Mouse (Mus musculus) embryonic facial prominence, embryonic 10.5 days (tissue): Measurements from ENCODE around the gene Ifnz. TPM values are rescaled to one million over a fixed set of nuclear protein-coding genes. Genes with fewer than 3 reads are reported as not detected.
"Not testable (repeated sequence)": the region's sequence is repeated elsewhere in the genome, so short reads cannot be mapped to it uniquely, and the experiment has no call there.

Experiments
- DNase-seq: peaks from one replicate; pipeline ENCODE4 v3.0.0-alpha.2; 2017; ENCODE audit warnings: low spot score
- H3K27ac ChIP-seq: fragments of 300-500 bp; sonication (generic); replicated peaks from 2 replicates; pipeline ENCODE4 v1.5.1; 2016; ENCODE audit warnings: mild to moderate bottlenecking
- H3K27me3 ChIP-seq: fragments of 300-500 bp; sonication (generic); replicated peaks from 2 replicates; pipeline ENCODE4 v1.6.1; 2016; ENCODE audit warnings: low read depth, mild to moderate bottlenecking; ENCODE audit not compliant: poor library complexity, severe bottlenecking
- H3K36me3 ChIP-seq: fragments of 300-500 bp; sonication (generic); replicated peaks from 2 replicates; pipeline ENCODE4 v1.6.1; 2016; ENCODE audit warnings: mild to moderate bottlenecking, moderate library complexity
- H3K4me1 ChIP-seq: fragments of 300-500 bp; sonication (generic); 2 replicates; pipeline ENCODE4 v1.6.1; 2016
- H3K4me3 ChIP-seq: fragments of 300-500 bp; sonication (generic); 2 replicates; pipeline ENCODE4 v1.5.1; 2016; ENCODE audit warnings: mild to moderate bottlenecking, moderate library complexity
- H3K9me3 ChIP-seq: fragments of 300-500 bp; sonication (generic); 2 replicates; pipeline ENCODE4 v1.6.1; 2016; ENCODE audit warnings: mild to moderate bottlenecking
- WGBS: fragments of 180-500 bp; shearing (Covaris S2); methylation state at CpG from one replicate; pipeline ENCODE4 v1.1.7; 2016; 5-methylcytosine and 5-hydroxymethylcytosine counted together
- polyA plus RNA-seq: library from polyadenylated mRNA; unstranded; fragments of >200 nt; fragmentation: Nextera tagmentation; extraction: Ambion mirVana; gene quantifications from 2 replicates; pipeline ENCODE4 v1.2.1, GENCODE M21; 2016

Ifnz gene
- polyA plus RNA-seq, 1 experiment from 2014 or later, result 0.14 TPM

- H3K9me3 ChIP-seq, result not testable (repeated sequence)
- under 1% methylated on average over 24 of the region's 28 CpGs for WGBS
- peak overlapping the region; percentile 50 for H3K4me3 ChIP-seq
Observed at GRCm38 (mm10) chr4:88760431-88760830, 21.5 kb upstream of the Ifnz start.

GRCm38 (mm10) chr4:88761776-88762175 lies 20.2 kb upstream of the Ifnz start:
- H3K27ac ChIP-seq, DNase-seq, H3K4me1 ChIP-seq, H3K9me3 ChIP-seq, H3K27me3 ChIP-seq, H3K36me3 ChIP-seq, H3K4me3 ChIP-seq: not testable (repeated sequence)
- WGBS, result 67% methylated on average over 6 of the region's 8 CpGs

More at GRCm38 (mm10) chr4:88760431-88760830, 21.5 kb upstream of the Ifnz start:
- peak; percentile 84 for DNase-seq
- H3K4me1 ChIP-seq, H3K36me3 ChIP-seq, H3K27me3 ChIP-seq: not testable (repeated sequence)
- peak overlapping the region; percentile 67 for H3K27ac ChIP-seq

GRCm38 (mm10) chr4:88762341-88762740 lies 19.6 kb upstream of the Ifnz start:
- not testable (repeated sequence) for H3K4me3 ChIP-seq
- 52% methylated on average over 9 of the region's 9 CpGs for WGBS

GRCm38 (mm10) chr4:88763384-88764018 lies 18.4 kb upstream of the Ifnz start:
- DNase-seq, result peak; percentile 81
- H3K27ac ChIP-seq, H3K9me3 ChIP-seq, H3K36me3 ChIP-seq, H3K4me1 ChIP-seq, H3K27me3 ChIP-seq: not testable (repeated sequence)
- 3% methylated on average over 42 of the region's 42 CpGs for WGBS
- H3K4me3 ChIP-seq, result peak overlapping the region; percentile 50

More at GRCm38 (mm10) chr4:88762341-88762740, 19.6 kb upstream of the Ifnz start:
- not testable (repeated sequence) for H3K27ac ChIP-seq, H3K36me3 ChIP-seq, H3K27me3 ChIP-seq, H3K9me3 ChIP-seq, DNase-seq, H3K4me1 ChIP-seq

- H3K27ac ChIP-seq, H3K4me3 ChIP-seq, H3K4me1 ChIP-seq, DNase-seq, H3K27me3 ChIP-seq, H3K9me3 ChIP-seq, H3K36me3 ChIP-seq: not testable (repeated sequence)
- whole genome bisulfite sequencing, result no CpG with 5 or more reads among the region's 32 CpGs
Observed at GRCm38 (mm10) chr4:88773534-88773933, 8.4 kb upstream of the Ifnz start, which contains the start of gene Gm13290. Gm13290 (plus strand) TSS chr4:88773834.

GRCm38 (mm10) chr4:88776622-88777021 lies 5.3 kb upstream of the Ifnz start, which contains the start of gene Gm13289:
Gm13289 (plus strand) TSS chr4:88776922.
- H3K27me3 ChIP-seq, H3K4me1 ChIP-seq, H3K4me3 ChIP-seq, H3K36me3 ChIP-seq, DNase-seq, H3K9me3 ChIP-seq, H3K27ac ChIP-seq: not testable (repeated sequence)
- WGBS, result no CpG with 5 or more reads among the region's 29 CpGs

- not testable (repeated sequence) for H3K4me3 ChIP-seq, H3K27me3 ChIP-seq, H3K36me3 ChIP-seq, DNase-seq, H3K27ac ChIP-seq, H3K9me3 ChIP-seq, H3K4me1 ChIP-seq
- WGBS, result no CpG with 5 or more reads among the region's 29 CpGs
Observed at GRCm38 (mm10) chr4:88779550-88779949, 2.4 kb upstream of the Ifnz start, which contains the start of gene Gm13272. Gm13272 (plus strand) TSS chr4:88779850.

GRCm38 (mm10) chr4:88780320-88780719 lies 1.6 kb upstream of the Ifnz start:
- 42% methylated on average over 16 of the region's 18 CpGs for WGBS
- not testable (repeated sequence) for H3K27ac ChIP-seq, H3K36me3 ChIP-seq, H3K9me3 ChIP-seq, DNase-seq, H3K27me3 ChIP-seq, H3K4me3 ChIP-seq, H3K4me1 ChIP-seq

GRCm38 (mm10) chr4:88782335-88782734 lies 404 bp downstream of the Ifnz start:
- H3K9me3 ChIP-seq, H3K27ac ChIP-seq, H3K4me1 ChIP-seq, H3K27me3 ChIP-seq, DNase-seq, H3K36me3 ChIP-seq: not testable (repeated sequence)
- 2% methylated on average over 15 of the region's 31 CpGs for WGBS
- H3K4me3 ChIP-seq, result peak overlapping the region; percentile 40; the same call in 1 of the 2 replicates

GRCm38 (mm10) chr4:88785409-88785808 lies 3.5 kb downstream of the Ifnz start, which contains the start of gene Gm13276:
Gm13276 (plus strand) TSS chr4:88785709.
- DNase-seq, H3K27me3 ChIP-seq, H3K4me1 ChIP-seq, H3K36me3 ChIP-seq, H3K9me3 ChIP-seq, H3K27ac ChIP-seq, H3K4me3 ChIP-seq: not testable (repeated sequence)
- no CpG with 5 or more reads among the region's 27 CpGs for WGBS

- 0% methylated on average over 4 of the region's 28 CpGs for WGBS
- H3K36me3 ChIP-seq, H3K4me3 ChIP-seq, DNase-seq, H3K27me3 ChIP-seq, H3K4me1 ChIP-seq, H3K9me3 ChIP-seq, H3K27ac ChIP-seq: not testable (repeated sequence)
Observed at GRCm38 (mm10) chr4:88788402-88788801, 6.5 kb downstream of the Ifnz start, which contains the start of gene Gm13277. Gm13277 (plus strand) TSS chr4:88788632.

GRCm38 (mm10) chr4:88791250-88791649 lies 9.3 kb downstream of the Ifnz start, which contains the start of gene Gm13278:
Gm13278 (plus strand) TSS chr4:88791550.
- not testable (repeated sequence) for H3K36me3 ChIP-seq, H3K9me3 ChIP-seq, H3K27me3 ChIP-seq, DNase-seq, H3K27ac ChIP-seq, H3K4me1 ChIP-seq, H3K4me3 ChIP-seq
- no CpG with 5 or more reads among the region's 28 CpGs for WGBS

GRCm38 (mm10) chr4:88793936-88794675 lies 12.2 kb downstream of the Ifnz start, which contains the start of gene Gm13275:
Gm13275 (plus strand) TSS chr4:88794487.
- DNase-seq, result not testable (repeated sequence)

More at GRCm38 (mm10) chr4:88793936-88794675, 12.2 kb downstream of the Ifnz start, which contains the start of gene Gm13275:
- not testable (repeated sequence) for H3K9me3 ChIP-seq, H3K27ac ChIP-seq, H3K36me3 ChIP-seq, H3K4me1 ChIP-seq, H3K27me3 ChIP-seq, H3K4me3 ChIP-seq
- WGBS, result 2% methylated on average over 19 of the region's 52 CpGs
